Mouse (Mus musculus): ENCODE data around the gene Nfam1. TPM values are rescaled to one million over a fixed set of nuclear protein-coding genes. Genes with fewer than 3 reads are reported as not detected.

The Nfam1 gene
- polyA plus RNA-seq, 1 experiment from 2014 or later = 6.2 TPM

GRCm38 (mm10) chr15:83036900-83037519 lies 3.9 kb upstream of the Nfam1 start:
- WGBS (ENCODE audit: insufficient replicate concordance) = 82% methylated on average over 14 of the region's 14 CpGs
- H3K9me3 ChIP-seq (replicated peaks) = no peaks in the 10 kb centered on the region
- ATAC-seq = no peak
- H3K4me3 ChIP-seq = no peak overlapping the region
- no peak overlapping the region for H3K4me2 ChIP-seq
- H3K4me1 ChIP-seq = peaks cover 30% of the 10 kb centered on the region
- peaks cover 43% of the 10 kb centered on the region for H3K27me3 ChIP-seq (replicated peaks)
- no peaks in the 10 kb centered on the region for H3K36me3 ChIP-seq
- H3K9ac ChIP-seq = no peak overlapping the region
- no peak overlapping the region for H3K27ac ChIP-seq

- peaks cover 30% of the 10 kb centered on the region for H3K4me1 ChIP-seq
- H3K4me2 ChIP-seq = no peak overlapping the region
- H3K4me3 ChIP-seq = no peak overlapping the region
- peaks cover 48% of the 10 kb centered on the region for H3K27me3 ChIP-seq (replicated peaks)
- H3K9ac ChIP-seq = no peak overlapping the region
- no peaks in the 10 kb centered on the region for H3K36me3 ChIP-seq
- no peak overlapping the region for H3K27ac ChIP-seq
- 16% methylated on average over 7 of the region's 7 CpGs for WGBS (ENCODE audit: insufficient replicate concordance)
- no peaks in the 10 kb centered on the region for H3K9me3 ChIP-seq (replicated peaks)
- ATAC-seq = no peak
Observed at GRCm38 (mm10) chr15:83036089-83036488, 3.0 kb upstream of the Nfam1 start.

GRCm38 (mm10) chr15:83034275-83034977 lies 1.3 kb upstream of the Nfam1 start:
- H3K4me3 ChIP-seq = peak overlapping the region; percentile 10; the same call in 1 of the 2 replicates
- no peak overlapping the region for H3K9ac ChIP-seq
- no peaks in the 10 kb centered on the region for H3K9me3 ChIP-seq (replicated peaks)
- H3K4me1 ChIP-seq = peaks cover 40% of the 10 kb centered on the region
- 26% methylated on average over 17 of the region's 17 CpGs for WGBS (ENCODE audit: insufficient replicate concordance)
- no peaks in the 10 kb centered on the region for H3K36me3 ChIP-seq
- no peak for ATAC-seq
- peak overlapping the region; percentile 40 for H3K4me2 ChIP-seq
- no peak overlapping the region for H3K27ac ChIP-seq
- H3K27me3 ChIP-seq (replicated peaks) = peaks cover 47% of the 10 kb centered on the region

GRCm38 (mm10) chr15:83030884-83031283 lies 2.2 kb downstream of the Nfam1 start:
- Histone ChIP-seq H3K36me3 (no peaks in the 10 kb centered on the region), H3K27ac (no peak overlapping the region), H3K4me2 (no peak overlapping the region), H3K4me1 (peaks cover 42% of the 10 kb centered on the region), H3K4me3 (no peak overlapping the region), H3K9me3 (replicated peaks) (no peaks in the 10 kb centered on the region), H3K9ac (no peak overlapping the region), H3K27me3 (replicated peaks) (peaks cover 50% of the 10 kb centered on the region)
- WGBS (ENCODE audit: insufficient replicate concordance) = 36% methylated on average over 4 of the region's 4 CpGs
- no peak for ATAC-seq

- no peak overlapping the region; the same call in 1 of the 2 replicates for H3K27ac ChIP-seq
- H3K4me1 ChIP-seq = peaks cover 40% of the 10 kb centered on the region
- peaks cover 49% of the 10 kb centered on the region for H3K27me3 ChIP-seq (replicated peaks)
- H3K9ac ChIP-seq = no peak overlapping the region
- 0 out of 2 replicates have a peak overlapping the region, but pooled peaks have one; percentile 7 for H3K4me2 ChIP-seq
- no peaks in the 10 kb centered on the region for H3K9me3 ChIP-seq (replicated peaks)
- no peak overlapping the region for H3K4me3 ChIP-seq
- ATAC-seq = no peak
- WGBS (ENCODE audit: insufficient replicate concordance) = 38% methylated on average over 11 of the region's 11 CpGs
- no peaks in the 10 kb centered on the region for H3K36me3 ChIP-seq
Observed at GRCm38 (mm10) chr15:83029725-83030718, 3.1 kb downstream of the Nfam1 start.

GRCm38 (mm10) chr15:83026129-83026528 lies 7.0 kb downstream of the Nfam1 start:
- WGBS (ENCODE audit: insufficient replicate concordance) = 54% methylated on average over 8 of the region's 8 CpGs
- no peak overlapping the region for H3K4me3 ChIP-seq
- H3K27me3 ChIP-seq (replicated peaks) = peaks cover 10% of the 10 kb centered on the region; the same call in 1 of the 2 replicates

GRCm38 (mm10) chr15:83025041-83025760 lies 7.9 kb downstream of the Nfam1 start:
- no peak overlapping the region for H3K4me2 ChIP-seq
- no peaks in the 10 kb centered on the region for H3K36me3 ChIP-seq
- no peak overlapping the region for H3K27ac ChIP-seq
- WGBS (ENCODE audit: insufficient replicate concordance) = 61% methylated on average over 25 of the region's 25 CpGs
- H3K4me3 ChIP-seq = no peak overlapping the region
- ATAC-seq = no peak
- peaks cover 15% of the 10 kb centered on the region for H3K4me1 ChIP-seq
- H3K27me3 ChIP-seq (replicated peaks) = peaks cover 10% of the 10 kb centered on the region; the same call in 1 of the 2 replicates
- H3K9ac ChIP-seq = no peak overlapping the region
- H3K9me3 ChIP-seq (replicated peaks) = no peaks in the 10 kb centered on the region

More at GRCm38 (mm10) chr15:83026129-83026528, 7.0 kb downstream of the Nfam1 start:
- H3K4me1 ChIP-seq = peaks cover 20% of the 10 kb centered on the region
- H3K9ac ChIP-seq = no peak overlapping the region
- no peak overlapping the region for H3K4me2 ChIP-seq
- H3K36me3 ChIP-seq = no peaks in the 10 kb centered on the region
- ATAC-seq = no peak
- H3K27ac ChIP-seq = no peak overlapping the region
- no peaks in the 10 kb centered on the region for H3K9me3 ChIP-seq (replicated peaks)

- Histone ChIP-seq H3K4me2 (no peak overlapping the region), H3K4me3 (no peak overlapping the region), H3K4me1 (peaks cover 13% of the 10 kb centered on the region), H3K36me3 (no peaks in the 10 kb centered on the region), H3K27me3 (replicated peaks) (0 out of 2 replicates have a peak, but pooled peaks cover 10% of the 10 kb centered on the region), H3K27ac (no peak overlapping the region), H3K9me3 (replicated peaks) (no peaks in the 10 kb centered on the region), H3K9ac (no peak overlapping the region)
- 52% methylated on average over 8 of the region's 8 CpGs for WGBS (ENCODE audit: insufficient replicate concordance)
- no peak for ATAC-seq
Observed at GRCm38 (mm10) chr15:83022947-83023346, 10.2 kb downstream of the Nfam1 start.

GRCm38 (mm10) chr15:83010990-83011664 lies 22.0 kb downstream of the Nfam1 start:
- Histone ChIP-seq H3K27ac (no peak overlapping the region), H3K36me3 (no peaks in the 10 kb centered on the region), H3K9ac (no peak overlapping the region), H3K27me3 (replicated peaks) (no peaks in the 10 kb centered on the region), H3K9me3 (replicated peaks) (no peaks in the 10 kb centered on the region), H3K4me1 (peaks cover 22% of the 10 kb centered on the region), H3K4me2 (no peak overlapping the region), H3K4me3 (no peak overlapping the region)
- no peak for ATAC-seq
- 51% methylated on average over 15 of the region's 15 CpGs for WGBS (ENCODE audit: insufficient replicate concordance)

GRCm38 (mm10) chr15:83010423-83010822 lies 22.7 kb downstream of the Nfam1 start:
- 52% methylated on average over 8 of the region's 8 CpGs for WGBS (ENCODE audit: insufficient replicate concordance)
- H3K4me2 ChIP-seq = no peak overlapping the region
- H3K4me1 ChIP-seq = peaks cover 22% of the 10 kb centered on the region
- ATAC-seq = no peak
- no peak overlapping the region for H3K4me3 ChIP-seq
- H3K9ac ChIP-seq = no peak overlapping the region
- H3K9me3 ChIP-seq (replicated peaks) = no peaks in the 10 kb centered on the region
- no peak overlapping the region for H3K27ac ChIP-seq
- no peaks in the 10 kb centered on the region for H3K27me3 ChIP-seq (replicated peaks)
- H3K36me3 ChIP-seq = no peaks in the 10 kb centered on the region

GRCm38 (mm10) chr15:83009532-83009931 lies 23.6 kb downstream of the Nfam1 start:
- H3K4me3 ChIP-seq = no peak overlapping the region
- ATAC-seq = no peak
- no peaks in the 10 kb centered on the region for H3K9me3 ChIP-seq (replicated peaks)
- WGBS (ENCODE audit: insufficient replicate concordance) = 27% methylated on average over 6 of the region's 6 CpGs
- no peak overlapping the region for H3K4me2 ChIP-seq
- no peaks in the 10 kb centered on the region for H3K36me3 ChIP-seq
- no peak overlapping the region for H3K27ac ChIP-seq
- H3K27me3 ChIP-seq (replicated peaks) = no peaks in the 10 kb centered on the region
- H3K4me1 ChIP-seq = peaks cover 22% of the 10 kb centered on the region
- no peak overlapping the region for H3K9ac ChIP-seq
